Mouse (Mus musculus) heart, embryonic 13.5 days (tissue): ENCODE data around the gene Cited1. TPM values are rescaled to one million over a fixed set of nuclear protein-coding genes. Genes with fewer than 3 reads are reported as not detected.
"Not testable (repeated sequence)": the region's sequence is repeated elsewhere in the genome, so short reads cannot be mapped to it uniquely, and the experiment has no call there.

Experiments
- ATAC-seq: fragments of 200-750 bp; cut with Nextera tagmentation; 2 replicates; pipeline ENCODE4 v1.8.0; 2017; ENCODE audit warnings: moderate TSS enrichment; ENCODE audit not compliant: insufficient number of reproducible peaks, low FRiP score, low TSS enrichment; ENCODE audit errors: extremely low read depth
- H3K27ac ChIP-seq: fragments of 300-500 bp; sonication (generic); replicated peaks from 2 replicates; pipeline ENCODE4 v1.5.1; 2015; ENCODE audit warnings: moderate library complexity, mild to moderate bottlenecking, inconsistent platforms
- H3K27me3 ChIP-seq: fragments of 300-500 bp; sonication (generic); replicated peaks from 2 replicates; pipeline ENCODE4 v1.6.1; 2015; ENCODE audit warnings: mild to moderate bottlenecking, inconsistent platforms
- H3K36me3 ChIP-seq: fragments of 300-500 bp; sonication (generic); 2 replicates; pipeline ENCODE4 v1.6.1; 2015; ENCODE audit warnings: mild to moderate bottlenecking, inconsistent platforms
- H3K4me1 ChIP-seq: fragments of 300-500 bp; sonication (generic); 2 replicates; pipeline ENCODE4 v1.6.1; 2015; ENCODE audit warnings: inconsistent platforms
- H3K4me2 ChIP-seq: fragments of 300-500 bp; sonication (generic); 2 replicates; pipeline ENCODE4 v1.6.1; 2015; ENCODE audit warnings: inconsistent platforms, mild to moderate bottlenecking, moderate library complexity
- H3K4me3 ChIP-seq: fragments of 300-500 bp; sonication (generic); 2 replicates; pipeline ENCODE4 v1.5.1; 2015; ENCODE audit warnings: moderate library complexity, mild to moderate bottlenecking, inconsistent platforms
- H3K9ac ChIP-seq: fragments of 300-500 bp; sonication (generic); 2 replicates; pipeline ENCODE4 v1.6.1; 2015; ENCODE audit warnings: inconsistent platforms, mild to moderate bottlenecking, moderate library complexity
- H3K9me3 ChIP-seq: fragments of 300-500 bp; sonication (generic); 2 replicates; pipeline ENCODE4 v1.6.1; 2016; ENCODE audit warnings: inconsistent platforms
- WGBS: fragments of 180-500 bp; shearing (Covaris S2); methylation state at CpG from one replicate; pipeline ENCODE4 v1.1.7; 2015; ENCODE audit warnings: mixed read lengths; 5-methylcytosine and 5-hydroxymethylcytosine counted together
- microRNA-seq: library from miRNA; unstranded; fragments of <30 nt; microRNA quantifications from one replicate; pipeline ENCODE4, GENCODE M21; 2016
- polyA plus RNA-seq: library from polyadenylated mRNA; unstranded; fragments of >200 nt; fragmentation: Nextera tagmentation; extraction: Ambion mirVana; gene quantifications from 2 replicates; pipeline ENCODE4 v1.2.1, GENCODE M21; 2015

Cited1 gene
- polyA plus RNA-seq, 1 experiment from 2014 or later, result 644 TPM

DNA sequence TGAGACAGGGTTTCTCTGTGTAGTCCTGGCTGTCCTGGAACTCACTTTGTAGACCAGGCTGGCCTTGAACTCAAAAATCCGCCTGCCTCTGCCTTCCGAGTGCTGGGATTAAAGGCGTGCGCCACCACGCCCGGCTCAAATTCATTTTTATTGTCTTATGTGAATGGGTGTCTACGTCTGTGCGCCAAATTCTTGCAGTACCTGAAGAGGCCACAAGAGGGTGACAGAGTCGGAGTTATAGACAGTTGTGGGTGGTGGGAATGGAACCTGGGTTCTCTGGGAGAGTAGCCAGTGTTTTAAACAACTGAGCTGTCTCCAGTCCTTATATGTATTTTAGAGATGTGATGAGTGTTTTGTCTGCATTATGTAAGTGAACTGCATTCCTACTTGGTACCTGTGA, 36.6 kb downstream of the Cited1 start:
- H3K36me3 ChIP-seq, H3K9ac ChIP-seq, H3K4me3 ChIP-seq, H3K4me2 ChIP-seq, H3K9me3 ChIP-seq, H3K4me1 ChIP-seq, H3K27ac ChIP-seq, ATAC-seq, H3K27me3 ChIP-seq: not testable (repeated sequence)
- 39% methylated on average over 9 of the region's 9 CpGs for WGBS

Small RNAs within 50 kb of the gene (microRNA-seq; reads per million reads assigned to microRNA genes)
- not detected for gene Gm26318

Other genes with a start within 250 kb of the Cited1 start
- 0.88 and 1.2 TPM in 2 replicates for gene Rtl5, start 180.9 kb downstream of the Cited1 start, polyA plus RNA-seq
- gene Pin4, start 132.7 kb downstream of the Cited1 start, polyA plus RNA-seq, result 46.4 and 50.7 TPM in 2 replicates
- gene Ercc6l, start 95.1 kb downstream of the Cited1 start, polyA plus RNA-seq, result 7.4 and 8.6 TPM in 2 replicates
- 477 and 507 TPM in 2 replicates for gene Rps4x, start 62.8 kb downstream of the Cited1 start, polyA plus RNA-seq